8 mouse cellular contexts compared by ENCODE assay signal in the genomic region with DNA sequence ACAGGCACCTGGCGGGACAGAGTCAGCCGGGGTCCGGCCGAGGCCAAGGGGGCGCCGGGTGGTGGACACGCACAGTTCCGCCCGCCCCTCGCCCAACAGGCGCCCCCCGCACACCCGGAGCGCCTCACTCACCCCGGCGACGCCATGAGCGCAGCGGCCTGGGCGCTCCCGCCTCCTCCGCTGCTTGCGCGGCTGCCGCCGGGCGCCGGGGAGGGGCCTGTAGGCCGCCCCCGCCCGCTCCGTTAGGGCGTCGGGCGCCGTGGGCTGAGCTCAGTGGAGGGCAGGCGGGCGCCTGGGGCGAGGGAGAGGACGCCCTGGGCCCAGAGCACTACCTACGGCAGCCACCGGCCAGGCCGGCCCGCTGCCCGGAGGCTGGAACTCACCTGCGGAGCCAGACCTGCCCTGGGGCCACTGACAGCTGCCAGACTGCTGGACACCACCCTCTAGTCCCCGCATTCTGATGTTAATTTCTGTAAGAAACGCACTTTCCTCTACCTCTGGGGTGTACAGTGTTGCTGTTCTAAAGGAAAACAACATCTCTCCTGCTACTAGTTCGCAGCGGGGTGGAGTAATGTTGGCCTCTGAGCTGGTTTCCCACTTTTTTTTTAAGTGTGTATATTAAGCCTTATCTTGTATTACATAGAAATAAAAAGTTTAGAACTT. TPM values are rescaled to one million over a fixed set of nuclear protein-coding genes. Genes with fewer than 3 reads are reported as not detected.
DNase-seq lines count a peak whose midpoint lies in the region; ATAC-seq and TF ChIP-seq lines count a peak whose summit lies in the region.

No protein-coding gene starts in this region.

- ATAC-seq in embryonic facial prominence, embryonic 15.5 days (ENCODE audit: insufficient number of reproducible peaks, low FRiP score, low TSS enrichment, low read depth), result peak; percentile 93
- peak; percentile 91 for ATAC-seq in kidney, embryonic 14.5 days (ENCODE audit: low FRiP score, low TSS enrichment)
- peak; percentile 58 for ATAC-seq in monocyte, adult 5-6 weeks (replicated peaks; ENCODE audit: insufficient number of reproducible peaks, low FRiP score, low TSS enrichment, poor library complexity, severe bottlenecking)

- peaks cover 60% of the 10 kb centered on the region for H3K79me2 ChIP-seq in C2C12 (ENCODE audit: control insufficient read depth, insufficient read depth)
- H3K79me2 ChIP-seq in liver, adult 2 months (ENCODE audit: control insufficient read depth, insufficient read depth, low read length), result peaks cover 15% of the 10 kb centered on the region; the same call in 1 of the 2 replicates

- H3K36me3 ChIP-seq in C2C12 (ENCODE audit: control insufficient read depth, insufficient read depth), result no peaks in the 10 kb centered on the region
- no peaks in the 10 kb centered on the region for H3K36me3 ChIP-seq in embryonic facial prominence, embryonic 15.5 days
- no peaks in the 10 kb centered on the region for H3K36me3 ChIP-seq in heart, embryonic 10.5 days
- no peaks in the 10 kb centered on the region for H3K36me3 ChIP-seq in kidney, embryonic 14.5 days (ENCODE audit: control insufficient read depth, insufficient read depth, low read length)
- H3K36me3 ChIP-seq in liver, adult 2 months (ENCODE audit: control insufficient read depth, insufficient read depth, low read length), result no peaks in the 10 kb centered on the region

- peak overlapping the region; percentile 70 for H3K4me3 ChIP-seq in C2C12 (ENCODE audit: insufficient read depth, poor library complexity, severe bottlenecking)
- H3K4me3 ChIP-seq in bone marrow, adult 2 months (replicated peaks; ENCODE audit: control insufficient read depth, low read depth, low read length), result peak overlapping the region; percentile 75
- H3K4me3 ChIP-seq in embryonic facial prominence, embryonic 15.5 days (replicated peaks), result peak overlapping the region; percentile 96
- H3K4me3 ChIP-seq in heart, embryonic 10.5 days, result peak overlapping the region; percentile 93
- H3K4me3 ChIP-seq in kidney, embryonic 14.5 days (ENCODE audit: low read length), result peak overlapping the region; percentile 89
- H3K4me3 ChIP-seq in liver, adult 2 months (ENCODE audit: insufficient read depth, low read depth, low read length), result peak overlapping the region; percentile 79

- peak overlapping the region; percentile 86 for H3K27ac ChIP-seq in bone marrow, adult 2 months (ENCODE audit: control insufficient read depth, insufficient read depth, low read depth, low read length, poor library complexity)
- peak overlapping the region; percentile 89 for H3K27ac ChIP-seq in embryonic facial prominence, embryonic 15.5 days (replicated peaks)
- peak overlapping the region; percentile 98 for H3K27ac ChIP-seq in heart, embryonic 10.5 days
- peak overlapping the region; percentile 82 for H3K27ac ChIP-seq in kidney, embryonic 14.5 days (ENCODE audit: low read depth, low read length)
- H3K27ac ChIP-seq in liver, adult 2 months (replicated peaks; ENCODE audit: insufficient read depth, low read depth, low read length), result peak overlapping the region; percentile 84

- peaks cover 43% of the 10 kb centered on the region for H3K79me3 ChIP-seq in C2C12 (ENCODE audit: low read depth)

- WGBS in bone marrow, adult 2 months, result 1% methylated on average over 50 of the region's 50 CpGs
- under 1% methylated on average over 43 of the region's 50 CpGs for WGBS in embryonic facial prominence, embryonic 15.5 days
- WGBS in heart, embryonic 10.5 days, result under 1% methylated on average over 48 of the region's 50 CpGs
- WGBS in kidney, embryonic 14.5 days, result 1% methylated on average over 48 of the region's 50 CpGs
- WGBS in liver, adult 2 months, result under 1% methylated on average over 35 of the region's 50 CpGs

- H3K4me1 ChIP-seq in bone marrow, adult 2 months (ENCODE audit: control insufficient read depth, insufficient read depth, low read length), result no peaks in the 10 kb centered on the region
- H3K4me1 ChIP-seq in embryonic facial prominence, embryonic 15.5 days, result peaks cover 6% of the 10 kb centered on the region
- peaks cover 22% of the 10 kb centered on the region for H3K4me1 ChIP-seq in heart, embryonic 10.5 days
- peaks cover 3% of the 10 kb centered on the region; the same call in 1 of the 2 replicates for H3K4me1 ChIP-seq in kidney, embryonic 14.5 days (ENCODE audit: control insufficient read depth, insufficient read depth, low read length)
- H3K4me1 ChIP-seq in liver, adult 2 months (ENCODE audit: control insufficient read depth, insufficient read depth, low read length), result peaks cover 13% of the 10 kb centered on the region

- DNase-seq in heart, embryonic 10.5 days (ENCODE audit: low spot score), result peak; percentile 87
- DNase-seq in liver, adult 2 months (ENCODE audit: extremely low read depth, low read depth, low spot score), result peak; percentile 69
- DNase-seq in spleen, postnatal 14 days (ENCODE audit: low spot score in 2 of 2), result peak; percentile 71 to 78

- no peaks in the 10 kb centered on the region for H3K9me3 ChIP-seq in embryonic facial prominence, embryonic 15.5 days (replicated peaks)
- no peaks in the 10 kb centered on the region for H3K9me3 ChIP-seq in heart, embryonic 10.5 days
- H3K9me3 ChIP-seq in kidney, embryonic 14.5 days (ENCODE audit: control insufficient read depth, low read length), result no peaks in the 10 kb centered on the region

- peak overlapping the region; percentile 72 for H3ac ChIP-seq in C2C12 (ENCODE audit: control insufficient read depth, insufficient read length, low read depth)

- peak overlapping the region; percentile 85 for H3K4me2 ChIP-seq in embryonic facial prominence, embryonic 15.5 days (replicated peaks)
- peak overlapping the region; percentile 94 for H3K4me2 ChIP-seq in kidney, embryonic 14.5 days (replicated peaks; ENCODE audit: low read depth, low read length)

- TF ChIP-seq POLR2A in bone marrow, adult 2 months (IDR thresholded peaks at IDR 0.05; ENCODE audit: borderline replicate concordance, control insufficient read depth, low read depth, low read length), result peak; percentile 86; the same call in 1 of the 2 replicates
- peak; percentile 73; the same call in 1 of the 2 replicates for TF ChIP-seq POLR2A in liver, adult 2 months (IDR thresholded peaks at IDR 0.05; ENCODE audit: extremely low read depth, insufficient read depth, low read length)

- H3K9ac ChIP-seq in embryonic facial prominence, embryonic 15.5 days, result peak overlapping the region; percentile 94
- H3K9ac ChIP-seq in kidney, embryonic 14.5 days (ENCODE audit: low read depth, low read length), result peak overlapping the region; percentile 90
- H3K9ac ChIP-seq in liver, adult 2 months (ENCODE audit: low read depth, low read length), result peak overlapping the region; percentile 90

- no peak for TF ChIP-seq CTCF in C2C12 (IDR thresholded peaks at IDR 0.05; ENCODE audit: control insufficient read depth, insufficient read depth, insufficient read length)
- TF ChIP-seq CTCF in bone marrow, adult 2 months (IDR thresholded peaks at IDR 0.05; ENCODE audit: control insufficient read depth, insufficient read depth, low read length), result no peak
- no peak for TF ChIP-seq CTCF in liver, adult 2 months (IDR thresholded peaks at IDR 0.05; ENCODE audit: low read depth, low read length)

- H3K27me3 ChIP-seq in C2C12 (ENCODE audit: control insufficient read depth, insufficient read depth, insufficient read length), result no peaks in the 10 kb centered on the region
- H3K27me3 ChIP-seq in embryonic facial prominence, embryonic 15.5 days, result no peaks in the 10 kb centered on the region
- no peaks in the 10 kb centered on the region for H3K27me3 ChIP-seq in heart, embryonic 10.5 days (ENCODE audit: insufficient read depth, poor library complexity, severe bottlenecking)
- H3K27me3 ChIP-seq in kidney, embryonic 14.5 days (ENCODE audit: control insufficient read depth, insufficient read depth, low read length), result no peaks in the 10 kb centered on the region
- no peaks in the 10 kb centered on the region for H3K27me3 ChIP-seq in liver, adult 2 months (ENCODE audit: control insufficient read depth, insufficient read depth, low read length)

TF ChIP-seq in C2C12, 6 proteins besides CTCF, POLR2A, EP300 and RAD21 (continues in another document):
- TF ChIP-seq MYOD1 (IDR thresholded peaks at IDR 0.05; ENCODE audit: control insufficient read depth, insufficient read length, low read depth), result no peak
- no peak for TF ChIP-seq CEBPB (IDR thresholded peaks at IDR 0.05; ENCODE audit: low read depth)

RNA-seq across cellular contexts. Expression of a gene that starts 21.1 kb away (rescaled TPM):
- polyA plus RNA-seq in C2C12 (2012; fragmentation: generic; extraction: Trizol), result 22.3 TPM
- polyA plus RNA-seq in bone marrow, adult 2 months (2011; ENCODE audit: insufficient read depth, insufficient read length, low replicate concordance, missing spikeins), result 4.8 and 6.3 TPM in 2 replicates
- 29.4 and 30.1 TPM in 2 replicates for polyA plus RNA-seq in embryonic facial prominence, embryonic 15.5 days (2015; fragmentation: Nextera tagmentation; extraction: Ambion mirVana)
- polyA plus RNA-seq in heart, embryonic 10.5 days (2016; fragmentation: Nextera tagmentation; extraction: Ambion mirVana), result 21.3 and 29.9 TPM in 2 replicates
- 9.9 and 15.1 TPM in 2 replicates for polyA plus RNA-seq in kidney, embryonic 14.5 days (2014; fragmentation: Nextera tagmentation; extraction: Ambion mirVana)
- 9.5 and 12.3 TPM in 2 replicates for total RNA-seq in liver, adult 2 months (2014; rRNA removed)
- polyA plus RNA-seq in liver, adult 2 months (2012; rRNA removed), result 15.2 and 16.8 TPM in 2 replicates
- 7.2 to 13.7 TPM (median 10.5 TPM) in 3 replicates for total RNA-seq in monocyte, adult 5-6 weeks (2017)

RNA-seq across cellular contexts. Expression of a gene that starts 25.6 kb away (rescaled TPM):
- 150 TPM for polyA plus RNA-seq in C2C12 (2012; fragmentation: generic; extraction: Trizol)
- polyA plus RNA-seq in bone marrow, adult 2 months (2011; ENCODE audit: insufficient read depth, insufficient read length, low replicate concordance, missing spikeins), result 28.2 and 49.7 TPM in 2 replicates
- 173 and 178 TPM in 2 replicates for polyA plus RNA-seq in embryonic facial prominence, embryonic 15.5 days (2015; fragmentation: Nextera tagmentation; extraction: Ambion mirVana)
- 177 and 181 TPM in 2 replicates for polyA plus RNA-seq in heart, embryonic 10.5 days (2016; fragmentation: Nextera tagmentation; extraction: Ambion mirVana)
- 206 and 264 TPM in 2 replicates for polyA plus RNA-seq in kidney, embryonic 14.5 days (2014; fragmentation: Nextera tagmentation; extraction: Ambion mirVana)
- total RNA-seq in liver, adult 2 months (2014; rRNA removed), result 90.7 and 107 TPM in 2 replicates
- 269 and 290 TPM in 2 replicates for polyA plus RNA-seq in liver, adult 2 months (2012; rRNA removed)
- total RNA-seq in monocyte, adult 5-6 weeks (2017), result 29.1 to 47.5 TPM (median 33.5 TPM) in 3 replicates

RNA-seq across cellular contexts. Expression of a gene that starts 47.2 kb away (rescaled TPM):
- polyA plus RNA-seq in C2C12 (2012; fragmentation: generic; extraction: Trizol), result 91.3 TPM
- polyA plus RNA-seq in bone marrow, adult 2 months (2011; ENCODE audit: insufficient read depth, insufficient read length, low replicate concordance, missing spikeins), result 48.8 and 72.4 TPM in 2 replicates
- 118 and 128 TPM in 2 replicates for polyA plus RNA-seq in embryonic facial prominence, embryonic 15.5 days (2015; fragmentation: Nextera tagmentation; extraction: Ambion mirVana)
- 101 and 114 TPM in 2 replicates for polyA plus RNA-seq in heart, embryonic 10.5 days (2016; fragmentation: Nextera tagmentation; extraction: Ambion mirVana)
- polyA plus RNA-seq in kidney, embryonic 14.5 days (2014; fragmentation: Nextera tagmentation; extraction: Ambion mirVana), result 93.7 and 113 TPM in 2 replicates
- 17.0 and 17.5 TPM in 2 replicates for total RNA-seq in liver, adult 2 months (2014; rRNA removed)
- 25.6 and 27.1 TPM in 2 replicates for polyA plus RNA-seq in liver, adult 2 months (2012; rRNA removed)
- total RNA-seq in monocyte, adult 5-6 weeks (2017), result 164 to 214 TPM (median 184 TPM) in 3 replicates

Comparison
In these comparisons a context has a peak if more than half of its experiments do, and no peak if none do; other contexts are left out.
1. Peak in every context shown above with its lines: DNase-seq, ATAC-seq, H3K4me3 ChIP-seq and H3K27ac ChIP-seq.